Mouse (Mus musculus) hindbrain, embryonic 16.5 days (tissue): ENCODE results near the gene Tcf23. TPM values are rescaled to one million over a fixed set of nuclear protein-coding genes. Genes with fewer than 3 reads are reported as not detected.

Source experiments
- polyA plus RNA-seq: library from polyadenylated mRNA; unstranded; fragments of >200 nt; fragmentation: Nextera tagmentation; extraction: Ambion mirVana; gene quantifications from 2 replicates; pipeline ENCODE4 v1.2.1, GENCODE M21; 2015

Gene Tcf23
- polyA plus RNA-seq, 1 experiment from 2014 or later: not detected

Other genes with a start within 250 kb of the Tcf23 start
- 151 and 153 TPM in 2 replicates for gene Mapre3, start 154.0 kb upstream of the Tcf23 start, polyA plus RNA-seq
- 67.0 and 68.4 TPM in 2 replicates for gene Tmem214, start 100.7 kb upstream of the Tcf23 start, polyA plus RNA-seq
- gene Agbl5, start 80.0 kb upstream of the Tcf23 start, polyA plus RNA-seq: 19.1 and 23.1 TPM in 2 replicates
- gene Ost4, start 60.9 kb upstream of the Tcf23 start, polyA plus RNA-seq: 232 and 244 TPM in 2 replicates
- gene Emilin1, start 55.3 kb upstream of the Tcf23 start, polyA plus RNA-seq: 16.3 and 24.6 TPM in 2 replicates
- gene Khk, start 47.2 kb upstream of the Tcf23 start, polyA plus RNA-seq: 12.2 and 13.7 TPM in 2 replicates
- 77.3 and 89.1 TPM in 2 replicates for gene Cgref1, start 23.1 kb upstream of the Tcf23 start, polyA plus RNA-seq
- gene Preb, start 8.3 kb upstream of the Tcf23 start, polyA plus RNA-seq: 115 and 123 TPM in 2 replicates
- 174 and 195 TPM in 2 replicates for gene Atraid, start 79.7 kb downstream of the Tcf23 start, polyA plus RNA-seq
- gene Slc5a6, start 80.3 kb downstream of the Tcf23 start, polyA plus RNA-seq: 30.1 and 31.6 TPM in 2 replicates
- gene Cad, start 86.1 kb downstream of the Tcf23 start, polyA plus RNA-seq: 11.6 and 16.8 TPM in 2 replicates
- gene Dnajc5g, start 137.6 kb downstream of the Tcf23 start, polyA plus RNA-seq: not detected in 2 replicates
- 44.3 and 52.7 TPM in 2 replicates for gene Slc30a3, start 139.6 kb downstream of the Tcf23 start, polyA plus RNA-seq
- 1.00 TPM in 1 of 2 replicates, not detected in the other for gene Trim54, start 148.1 kb downstream of the Tcf23 start, polyA plus RNA-seq
- gene Ucn, start 170.2 kb downstream of the Tcf23 start, polyA plus RNA-seq: not detected in 2 replicates
- 56.1 and 61.1 TPM in 2 replicates for gene Mpv17, start 185.6 kb downstream of the Tcf23 start, polyA plus RNA-seq
- 2.1 and 2.2 TPM in 2 replicates for gene Gm29609, start 211.2 kb downstream of the Tcf23 start, polyA plus RNA-seq
- gene Gtf3c2, start 211.5 kb downstream of the Tcf23 start, polyA plus RNA-seq: 51.6 and 63.2 TPM in 2 replicates
- gene Snx17, start 224.6 kb downstream of the Tcf23 start, polyA plus RNA-seq: 120 and 124 TPM in 2 replicates
- gene Eif2b4, start 224.8 kb downstream of the Tcf23 start, polyA plus RNA-seq: 88.5 and 91.6 TPM in 2 replicates
- 12.3 and 14.0 TPM in 2 replicates for gene Zfp513, start 233.6 kb downstream of the Tcf23 start, polyA plus RNA-seq